Mouse (Mus musculus) ES-E14 (cell line): ENCODE results near the gene Hus1. TPM values are rescaled to one million over a fixed set of nuclear protein-coding genes. Genes with fewer than 3 reads are reported as not detected.

ENCODE experiments used
- DNase-seq: peaks from one replicate; pipeline ENCODE4 v3.0.0-alpha.2; 2013; ENCODE audit warnings: low read depth, low spot score
- H3K27ac ChIP-seq: 2 replicates; pipeline ENCODE4 v1.5.1; 2012; ENCODE audit warnings: low read depth, mild to moderate bottlenecking, low read length, moderate library complexity, mixed read lengths; ENCODE audit not compliant: poor library complexity, insufficient read depth, severe bottlenecking
- H3K36me3 ChIP-seq: 2 replicates; pipeline ENCODE4 v1.6.1; 2012; ENCODE audit warnings: mild to moderate bottlenecking, low read length, moderate library complexity, mixed read lengths; ENCODE audit not compliant: control insufficient read depth, poor library complexity, insufficient read depth, severe bottlenecking
- H3K4me1 ChIP-seq, 2 experiments: fragments of 150-350 bp in 1 of 2; sonication (generic) in 1 of 2; 2 replicates each; pipeline ENCODE4 v1.6.1; 2012; ENCODE audit warnings: low read length in 2 of 2, mild to moderate bottlenecking in 1 of 2, mixed read lengths in 1 of 2; ENCODE audit not compliant: control insufficient read depth in 2 of 2, insufficient read depth in 2 of 2, poor library complexity in 1 of 2
- H3K4me3 ChIP-seq, 2 experiments: fragments of 150-350 bp in 1 of 2; sonication (generic) in 1 of 2; 2 replicates each; pipeline ENCODE4 v1.5.1; 2012; ENCODE audit warnings: low read length in 2 of 2, low read depth in 1 of 2, mild to moderate bottlenecking in 1 of 2, mixed read lengths in 1 of 2; ENCODE audit not compliant: insufficient read depth in 1 of 2, poor library complexity in 1 of 2, severe bottlenecking in 1 of 2
- H3K9ac ChIP-seq: 2 replicates; pipeline ENCODE4 v1.6.1; 2012; ENCODE audit warnings: low read depth, mild to moderate bottlenecking, low read length, mixed read lengths; ENCODE audit not compliant: poor library complexity, insufficient read depth, severe bottlenecking
- H3K9me3 ChIP-seq: fragments of 150-350 bp; sonication (generic); 2 replicates; pipeline ENCODE4 v1.6.1; 2012; ENCODE audit warnings: low read depth, mild to moderate bottlenecking, low read length; ENCODE audit not compliant: control insufficient read depth, insufficient read depth
- CHD2 ChIP-seq: IDR thresholded peaks from 2 replicates; pipeline ENCODE4 v1.6.1; 2014; ENCODE audit warnings: mild to moderate bottlenecking, low read depth, low read length, inconsistent platforms
- HCFC1 ChIP-seq: IDR thresholded peaks from 2 replicates; pipeline ENCODE4 v1.6.1; 2012; ENCODE audit warnings: low read length, inconsistent platforms, borderline replicate concordance; ENCODE audit not compliant: insufficient read depth
- MAFK ChIP-seq: IDR thresholded peaks from 2 replicates; pipeline ENCODE4 v1.6.1; 2014; ENCODE audit warnings: mild to moderate bottlenecking, low read depth, low read length, inconsistent platforms; ENCODE audit not compliant: insufficient read depth
- ZC3H11A ChIP-seq: IDR thresholded peaks from 2 replicates; pipeline ENCODE4 v1.6.1; 2012; ENCODE audit warnings: low read depth, mild to moderate bottlenecking, inconsistent platforms, low read length, borderline replicate concordance
- ZNF384 ChIP-seq: IDR thresholded peaks from 2 replicates; pipeline ENCODE4 v1.6.1; 2012; ENCODE audit warnings: low read depth, low read length, inconsistent platforms
- in situ Hi-C, 2 experiments: fragments of 600-800 bp; cut with MboI; formaldehyde crosslinking; loops; one replicate each; pipeline ENCODE4 v1.15.1; 2025; ENCODE audit warnings: low sequenced_read_pairs in 2 of 2, inconsistent platforms in 1 of 2; ENCODE audit not compliant: unreplicated experiment in 2 of 2
- total RNA-seq: library from RNA; depleted of rRNA; stranded (reverse); fragments of 300-350 nt; gene quantifications from 2 replicates; pipeline ENCODE4 v1.2.3, GENCODE M21; 2012

The Hus1 gene
- total RNA-seq, 1 experiment: 27.4 TPM

DNA sequence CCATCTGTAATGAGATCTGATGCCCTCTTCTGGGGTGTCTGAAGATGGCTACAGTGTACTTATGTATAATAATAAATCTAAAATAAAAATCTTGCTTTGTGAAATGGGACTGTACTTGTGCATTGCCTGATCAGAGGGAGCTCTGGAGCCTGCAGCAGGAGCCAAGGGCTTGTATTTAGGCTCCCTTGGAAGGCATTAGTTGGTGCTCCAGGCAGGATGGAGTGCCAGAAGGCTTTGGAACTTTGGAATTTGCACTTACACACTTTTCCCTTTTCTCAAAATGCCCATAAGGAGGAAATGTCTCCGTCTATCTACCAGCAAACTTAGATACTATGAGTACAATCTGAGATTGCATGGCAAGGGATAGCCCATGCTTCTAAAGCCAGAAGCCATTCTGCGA is 35.6 kb upstream of the Hus1 start:
- Histone ChIP-seq H3K4me3 (no peak overlapping the region), H3K4me1 (peaks cover 0 to 5% of the 10 kb centered on the region in 2 experiments; a peak in 1 of 4 replicates), H3K9me3 (no peaks in the 10 kb centered on the region), H3K36me3 (no peaks in the 10 kb centered on the region), H3K27ac (no peak overlapping the region), H3K9ac (no peak overlapping the region)
- no peak for DNase-seq
- in situ Hi-C loops: no loop called here
- TF ChIP-seq ZC3H11A (no peak), ZNF384 (no peak), CHD2 (no peak), HCFC1 (no peak), MAFK (no peak)

DNA sequence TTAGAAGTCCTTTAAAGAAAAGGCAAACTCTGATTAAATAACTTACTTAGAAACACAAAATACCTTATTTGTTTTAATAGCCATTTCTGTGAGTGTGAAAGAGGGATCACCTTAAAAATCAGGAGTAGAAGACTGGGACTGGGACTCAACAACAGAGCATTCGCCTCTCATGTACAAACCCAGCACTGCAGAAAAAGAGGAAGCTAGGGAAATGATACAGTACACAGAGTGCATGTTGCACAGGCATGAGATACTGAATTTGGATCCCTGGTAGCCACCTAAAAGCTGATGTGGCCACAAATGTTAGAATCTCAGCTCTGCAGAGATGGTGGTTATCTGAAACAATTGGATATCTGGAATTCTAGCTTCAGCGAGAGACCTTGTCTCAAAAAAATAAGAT is 20.5 kb upstream of the Hus1 start:
- Histone ChIP-seq H3K4me1 (no peaks in the 10 kb centered on the region), H3K9me3 (no peaks in the 10 kb centered on the region), H3K27ac (no peak overlapping the region), H3K36me3 (no peaks in the 10 kb centered on the region), H3K4me3 (no peak overlapping the region), H3K9ac (no peak overlapping the region)
- DNase-seq: no peak
- TF ChIP-seq CHD2 (no peak), HCFC1 (no peak), MAFK (no peak), ZNF384 (no peak), ZC3H11A (no peak)
- in situ Hi-C loops: no loop called here

DNA sequence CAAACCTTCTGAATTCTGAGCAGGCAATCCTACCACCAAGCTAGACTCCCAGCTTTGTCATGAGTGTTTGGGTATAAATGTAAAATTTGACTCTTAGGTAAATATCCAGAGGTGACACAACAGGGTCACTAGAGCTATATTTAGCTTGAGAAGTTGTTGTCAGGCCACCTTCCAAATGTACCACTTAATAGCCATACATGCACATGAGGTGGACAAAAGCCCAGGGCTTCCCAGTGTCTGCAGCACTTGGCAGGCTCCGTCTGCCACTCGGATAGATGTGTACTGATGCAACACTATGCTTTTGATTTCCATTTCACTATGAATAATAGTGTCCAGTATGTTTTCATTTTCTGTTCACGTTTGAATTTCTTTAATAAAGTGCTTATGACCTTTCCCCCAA is 14.2 kb upstream of the Hus1 start:
- in situ Hi-C loops: no loop called here
- no peaks in the 10 kb centered on the region for H3K36me3 ChIP-seq
- H3K9ac ChIP-seq: no peak overlapping the region
- no peak overlapping the region for H3K4me3 ChIP-seq
- H3K9me3 ChIP-seq: no peaks in the 10 kb centered on the region
- no peak for TF ChIP-seq CHD2
- TF ChIP-seq ZC3H11A: no peak
- no peak for TF ChIP-seq MAFK
- TF ChIP-seq ZNF384: no peak
- TF ChIP-seq HCFC1: no peak
- H3K27ac ChIP-seq: no peak overlapping the region
- DNase-seq: no peak
- H3K4me1 ChIP-seq: no peaks in the 10 kb centered on the region

DNA sequence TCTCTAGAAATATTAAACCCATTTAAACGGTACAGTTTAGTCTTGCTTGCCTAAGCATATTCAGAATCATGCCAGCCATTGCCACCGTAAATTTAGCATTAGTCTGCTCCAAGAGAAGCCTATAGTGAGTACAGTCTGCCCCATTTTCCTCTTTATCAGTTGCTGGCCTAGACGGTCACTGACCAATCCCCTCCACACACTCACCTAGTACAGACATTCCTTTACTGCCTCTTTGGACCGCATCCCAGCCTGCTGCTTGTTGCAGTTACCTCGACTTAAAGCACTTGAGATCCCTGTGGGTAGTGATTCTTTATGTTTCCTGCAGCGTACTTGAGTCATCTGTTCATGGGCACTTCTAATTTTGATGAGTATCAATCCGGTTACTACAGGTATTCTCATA is 13.8 kb upstream of the Hus1 start:
- Histone ChIP-seq H3K4me1 (no peaks in the 10 kb centered on the region), H3K4me3 (no peak overlapping the region), H3K36me3 (no peaks in the 10 kb centered on the region), H3K9me3 (no peaks in the 10 kb centered on the region), H3K27ac (no peak overlapping the region), H3K9ac (no peak overlapping the region)
- in situ Hi-C loops: no loop called here
- TF ChIP-seq CHD2 (no peak), ZNF384 (no peak), MAFK (no peak), ZC3H11A (no peak), HCFC1 (no peak)
- DNase-seq: no peak

DNA sequence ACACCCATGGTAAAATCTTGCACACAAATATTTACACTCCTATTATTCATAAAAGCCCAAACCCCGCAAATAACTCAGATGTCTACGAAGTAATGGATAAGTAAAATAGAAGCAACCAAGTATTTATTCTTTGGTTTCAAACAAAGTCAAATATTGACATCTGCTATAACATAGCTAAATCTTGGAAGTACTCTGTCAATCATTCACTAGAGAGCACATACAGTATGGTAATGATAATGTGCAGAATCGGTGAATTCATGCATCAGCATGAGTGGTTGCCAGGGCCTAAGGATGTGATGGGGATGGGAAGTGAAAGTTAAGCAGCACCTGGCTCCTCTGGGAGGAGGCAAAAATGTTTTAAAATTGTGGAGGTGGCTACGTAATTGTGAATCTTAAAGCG is 9.2 kb upstream of the Hus1 start:
- DNase-seq: no peak
- in situ Hi-C loops: no loop called here
- TF ChIP-seq CHD2 (no peak), HCFC1 (no peak), ZC3H11A (no peak), ZNF384 (no peak), MAFK (no peak)
- Histone ChIP-seq H3K36me3 (no peaks in the 10 kb centered on the region), H3K4me3 (no peak overlapping the region), H3K4me1 (no peaks in the 10 kb centered on the region), H3K9me3 (no peaks in the 10 kb centered on the region), H3K9ac (no peak overlapping the region), H3K27ac (no peak overlapping the region)
